Mouse (Mus musculus): Measurements from ENCODE around the gene Maml1. TPM values are rescaled to one million over a fixed set of nuclear protein-coding genes. Genes with fewer than 3 reads are reported as not detected.

Gene Maml1
- polyA plus RNA-seq, 1 experiment from 2014 or later: 3.1 TPM

DNA sequence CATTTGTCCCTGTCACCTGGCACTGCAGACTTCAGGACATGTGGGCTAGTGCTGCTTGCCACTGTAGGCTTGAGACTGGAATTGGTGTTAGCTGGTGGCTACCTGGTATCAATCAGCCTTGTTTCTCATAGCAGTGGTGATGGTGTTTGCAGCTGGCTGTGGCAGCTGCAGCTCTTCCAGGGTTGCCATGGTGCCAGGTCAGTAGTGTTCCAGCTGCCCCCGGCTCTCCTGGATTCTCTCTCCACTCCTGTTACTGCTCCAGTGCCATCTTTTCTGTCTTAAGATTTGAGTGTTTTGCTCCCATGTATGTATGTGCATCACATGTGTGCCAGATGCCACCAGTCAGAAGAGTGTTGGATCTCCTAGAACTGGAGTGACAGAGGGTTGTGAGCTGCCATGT, 38.7 kb downstream of the Maml1 start:
- Histone ChIP-seq H3K36me3 (peaks cover 32% of the 10 kb centered on the region), H3K4me1 (replicated peaks) (peaks cover 11% of the 10 kb centered on the region; the same call in 1 of the 2 replicates), H3K27me3 (no peaks in the 10 kb centered on the region), H3K9ac (no peak overlapping the region), H3K9me3 (no peaks in the 10 kb centered on the region), H3K4me3 (no peak overlapping the region), H3K4me2 (no peak overlapping the region), H3K27ac (replicated peaks) (no peak overlapping the region)
- no peak for ATAC-seq (ENCODE audit: low read depth)
- WGBS: 65% methylated on average over 1 of the region's 1 CpGs

DNA sequence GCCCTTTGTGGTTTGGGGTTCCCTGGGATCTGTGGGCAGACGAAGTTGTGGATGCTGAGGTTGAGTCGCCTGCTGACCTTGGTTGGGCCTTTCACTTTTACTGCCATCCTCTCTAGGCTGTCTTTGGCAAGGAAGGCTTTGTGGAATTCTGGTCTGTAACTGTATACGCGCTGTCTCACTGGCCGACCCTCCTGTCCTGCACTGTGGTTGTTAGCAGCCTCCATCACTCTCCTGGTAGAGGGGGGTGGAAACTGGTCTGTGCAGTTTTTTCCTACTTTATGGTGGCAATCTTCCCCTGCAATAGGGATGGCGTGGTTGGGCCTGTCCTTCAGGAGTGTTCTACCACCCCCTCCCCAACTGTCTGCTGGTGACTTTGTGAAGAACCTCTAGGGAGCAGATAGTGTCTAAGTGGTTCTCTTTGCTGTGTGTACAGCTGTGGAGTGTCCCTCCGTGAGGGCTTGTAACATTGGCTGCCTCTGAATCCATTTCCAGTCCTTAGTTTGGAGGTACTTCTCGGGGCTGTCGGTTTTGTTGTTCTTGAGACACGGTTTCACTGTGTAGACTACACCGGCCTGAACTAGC, 39.3 kb downstream of the Maml1 start:
- peaks cover 26% of the 10 kb centered on the region for H3K36me3 ChIP-seq
- H3K4me1 ChIP-seq (replicated peaks): peaks cover 11% of the 10 kb centered on the region; the same call in 1 of the 2 replicates
- no peaks in the 10 kb centered on the region for H3K9me3 ChIP-seq
- no peak overlapping the region for H3K4me3 ChIP-seq
- no peak overlapping the region for H3K9ac ChIP-seq
- H3K27me3 ChIP-seq: no peaks in the 10 kb centered on the region
- H3K4me2 ChIP-seq: no peak overlapping the region
- no peak overlapping the region for H3K27ac ChIP-seq (replicated peaks)
- ATAC-seq (ENCODE audit: low read depth): no peak
- WGBS: 58% methylated on average over 11 of the region's 11 CpGs

DNA sequence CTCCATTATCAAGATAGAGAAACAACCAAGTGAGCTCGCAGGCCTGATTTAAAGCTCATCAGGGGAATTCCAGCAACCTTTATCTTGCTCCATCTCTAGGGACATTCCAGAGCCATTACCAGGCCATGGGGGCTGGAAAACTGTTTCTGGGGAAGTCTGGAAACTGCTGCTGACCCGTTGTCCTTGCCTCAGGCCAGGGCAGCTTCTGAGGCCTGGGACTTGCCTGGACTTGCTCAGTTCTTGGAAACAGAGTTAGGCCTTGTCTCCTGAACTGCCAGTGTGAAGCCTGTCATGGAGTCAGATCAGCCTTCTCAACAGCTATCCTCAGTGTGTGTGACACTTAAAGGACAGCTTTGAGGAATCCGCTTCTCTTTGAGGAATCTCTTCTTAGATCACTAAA, 39.9 kb downstream of the Maml1 start:
- H3K27ac ChIP-seq (replicated peaks): 0 out of 2 replicates have a peak overlapping the region, but pooled peaks have one; percentile 34
- ATAC-seq (ENCODE audit: low read depth): no peak

DNA sequence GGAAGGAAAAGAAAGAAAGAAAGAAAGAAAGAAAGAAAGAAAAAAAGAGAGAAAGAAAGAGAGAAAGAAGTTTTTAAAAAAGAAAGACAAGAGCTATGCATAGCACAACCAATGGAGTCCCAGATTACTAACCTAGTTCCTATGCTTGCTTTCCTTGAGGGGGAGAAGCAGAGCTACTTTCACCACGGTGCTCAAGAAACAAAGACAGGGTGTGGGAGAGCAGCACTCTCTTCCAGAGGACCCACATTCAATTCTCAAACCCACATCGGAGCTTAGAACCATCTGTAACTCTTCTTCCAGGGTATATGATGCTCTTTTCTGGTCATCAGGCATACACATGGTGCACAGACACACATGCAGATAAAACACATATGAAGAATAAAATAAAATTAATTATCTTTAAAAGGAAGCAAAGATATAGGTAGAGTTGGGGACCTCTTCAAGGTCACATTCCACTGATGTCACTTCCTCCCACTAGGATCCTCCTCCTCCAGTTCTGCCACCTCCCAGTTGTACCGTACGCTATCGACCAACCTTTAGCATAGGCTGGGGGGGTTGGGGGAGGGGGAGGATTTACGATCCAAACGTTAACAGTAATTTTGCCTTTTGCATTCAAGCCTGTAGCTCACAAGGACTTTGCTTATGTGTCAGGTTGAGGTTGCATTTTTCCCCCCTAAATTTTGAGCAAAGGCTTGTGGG, 43.5 kb downstream of the Maml1 start:
- WGBS: 78% methylated on average over 7 of the region's 7 CpGs
- Histone ChIP-seq H3K4me3 (no peak overlapping the region), H3K36me3 (no peaks in the 10 kb centered on the region), H3K4me1 (replicated peaks) (peaks cover 11% of the 10 kb centered on the region; the same call in 1 of the 2 replicates), H3K27me3 (no peaks in the 10 kb centered on the region), H3K27ac (replicated peaks) (no peak overlapping the region), H3K4me2 (no peak overlapping the region), H3K9me3 (no peaks in the 10 kb centered on the region), H3K9ac (no peak overlapping the region)
- no peak for ATAC-seq (ENCODE audit: low read depth)

More for the DNA sequence above, 39.9 kb downstream of the Maml1 start:
- H3K9me3 ChIP-seq: no peaks in the 10 kb centered on the region
- H3K36me3 ChIP-seq: peaks cover 20% of the 10 kb centered on the region
- H3K9ac ChIP-seq: no peak overlapping the region
- no peaks in the 10 kb centered on the region for H3K27me3 ChIP-seq
- H3K4me1 ChIP-seq (replicated peaks): peaks cover 11% of the 10 kb centered on the region; the same call in 1 of the 2 replicates
- no peak overlapping the region for H3K4me2 ChIP-seq
- 53% methylated on average over 3 of the region's 3 CpGs for WGBS
- H3K4me3 ChIP-seq: no peak overlapping the region

DNA sequence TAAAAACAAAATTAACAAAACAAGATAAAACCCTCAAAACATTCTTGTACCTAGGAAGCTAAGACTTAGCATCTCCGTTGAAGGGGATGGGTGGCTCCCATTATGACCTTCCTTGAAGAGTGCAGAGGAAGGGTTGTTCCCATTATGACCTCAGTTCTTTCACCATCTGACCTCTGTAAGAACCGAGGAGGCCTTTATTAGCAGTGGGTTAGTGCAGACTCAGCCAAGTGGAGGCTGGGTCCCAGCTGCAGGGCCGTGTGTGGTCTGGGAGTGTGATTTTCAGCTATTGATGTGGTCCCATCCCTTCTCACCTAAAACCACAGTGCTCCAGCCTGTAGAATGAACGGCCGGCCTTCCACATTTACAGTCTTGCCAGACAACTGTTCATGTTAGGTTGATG, 46.8 kb downstream of the Maml1 start:
- Histone ChIP-seq H3K4me3 (no peak overlapping the region), H3K4me1 (replicated peaks) (no peaks in the 10 kb centered on the region), H3K4me2 (no peak overlapping the region), H3K9ac (no peak overlapping the region), H3K9me3 (no peaks in the 10 kb centered on the region), H3K27ac (replicated peaks) (no peak overlapping the region), H3K27me3 (no peaks in the 10 kb centered on the region), H3K36me3 (no peaks in the 10 kb centered on the region)
- ATAC-seq (ENCODE audit: low read depth): no peak
- 66% methylated on average over 5 of the region's 5 CpGs for WGBS

DNA sequence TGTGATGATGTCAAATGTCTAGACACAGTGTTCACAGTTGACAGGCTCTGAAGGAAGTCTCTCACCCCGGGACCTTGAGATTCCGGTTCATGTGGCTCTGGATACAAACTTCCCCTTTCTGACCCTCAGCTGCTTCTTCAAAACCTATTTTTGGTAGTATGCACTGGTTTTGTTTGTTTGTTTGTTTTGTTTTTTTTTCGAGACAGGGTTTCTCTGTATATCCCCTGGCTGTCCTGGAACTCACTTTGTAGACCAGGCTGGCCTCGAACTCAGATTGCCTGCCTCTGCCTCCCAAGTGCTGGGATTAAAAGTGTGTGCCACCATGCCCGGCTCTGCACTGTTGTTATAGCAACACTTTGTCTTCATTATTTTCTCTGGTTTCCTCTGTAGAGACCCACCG, 48.2 kb downstream of the Maml1 start:
- Histone ChIP-seq H3K27me3 (peaks cover 8% of the 10 kb centered on the region), H3K9ac (no peak overlapping the region), H3K9me3 (no peaks in the 10 kb centered on the region), H3K4me3 (no peak overlapping the region), H3K27ac (replicated peaks) (no peak overlapping the region), H3K36me3 (no peaks in the 10 kb centered on the region), H3K4me1 (replicated peaks) (no peaks in the 10 kb centered on the region), H3K4me2 (no peak overlapping the region)
- ATAC-seq (ENCODE audit: low read depth): no peak
- WGBS: 80% methylated on average over 6 of the region's 6 CpGs

DNA sequence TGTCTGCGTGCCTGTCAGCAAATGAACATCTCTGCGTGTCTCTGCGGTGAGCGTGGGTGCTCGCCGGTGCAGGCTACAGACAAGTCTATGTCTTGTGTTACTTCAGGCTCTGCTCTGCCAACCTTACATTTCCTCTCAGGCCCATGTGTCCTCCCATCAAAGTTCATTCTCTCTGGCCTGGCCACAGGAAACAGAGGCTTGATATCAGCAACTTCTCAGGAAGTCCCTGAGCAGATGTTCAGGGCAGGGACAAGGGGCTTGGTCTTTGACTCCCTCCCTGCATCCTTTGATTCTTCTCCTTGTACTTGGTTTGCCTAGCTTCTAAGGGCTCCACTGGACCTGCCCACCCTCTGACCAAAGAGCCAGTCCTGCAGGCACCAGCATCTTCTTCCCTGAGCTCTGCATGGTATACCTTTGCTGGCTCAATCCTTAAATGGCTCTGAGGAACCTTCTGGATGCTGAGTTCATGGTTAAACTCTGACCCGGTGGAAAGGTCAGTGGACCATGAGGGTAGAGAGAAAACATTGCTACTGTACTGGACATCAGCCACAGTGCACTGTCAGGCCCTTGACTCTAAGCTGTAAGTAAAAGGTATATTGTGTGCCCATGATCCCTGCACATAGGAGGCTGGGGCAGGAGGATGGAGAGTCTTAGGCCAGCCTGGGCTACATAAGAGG, 51.7 kb downstream of the Maml1 start:
- no peak overlapping the region for H3K4me2 ChIP-seq
- H3K9me3 ChIP-seq: no peaks in the 10 kb centered on the region
- H3K4me1 ChIP-seq (replicated peaks): peaks cover 22% of the 10 kb centered on the region
- 85% methylated on average over 7 of the region's 7 CpGs for WGBS
- H3K9ac ChIP-seq: no peak overlapping the region
- no peak overlapping the region for H3K4me3 ChIP-seq
- peaks cover under 1% of the 10 kb centered on the region; the same call in 1 of the 2 replicates for H3K36me3 ChIP-seq
- no peak for ATAC-seq (ENCODE audit: low read depth)
- H3K27me3 ChIP-seq: peaks cover 37% of the 10 kb centered on the region
- H3K27ac ChIP-seq (replicated peaks): no peak overlapping the region

DNA sequence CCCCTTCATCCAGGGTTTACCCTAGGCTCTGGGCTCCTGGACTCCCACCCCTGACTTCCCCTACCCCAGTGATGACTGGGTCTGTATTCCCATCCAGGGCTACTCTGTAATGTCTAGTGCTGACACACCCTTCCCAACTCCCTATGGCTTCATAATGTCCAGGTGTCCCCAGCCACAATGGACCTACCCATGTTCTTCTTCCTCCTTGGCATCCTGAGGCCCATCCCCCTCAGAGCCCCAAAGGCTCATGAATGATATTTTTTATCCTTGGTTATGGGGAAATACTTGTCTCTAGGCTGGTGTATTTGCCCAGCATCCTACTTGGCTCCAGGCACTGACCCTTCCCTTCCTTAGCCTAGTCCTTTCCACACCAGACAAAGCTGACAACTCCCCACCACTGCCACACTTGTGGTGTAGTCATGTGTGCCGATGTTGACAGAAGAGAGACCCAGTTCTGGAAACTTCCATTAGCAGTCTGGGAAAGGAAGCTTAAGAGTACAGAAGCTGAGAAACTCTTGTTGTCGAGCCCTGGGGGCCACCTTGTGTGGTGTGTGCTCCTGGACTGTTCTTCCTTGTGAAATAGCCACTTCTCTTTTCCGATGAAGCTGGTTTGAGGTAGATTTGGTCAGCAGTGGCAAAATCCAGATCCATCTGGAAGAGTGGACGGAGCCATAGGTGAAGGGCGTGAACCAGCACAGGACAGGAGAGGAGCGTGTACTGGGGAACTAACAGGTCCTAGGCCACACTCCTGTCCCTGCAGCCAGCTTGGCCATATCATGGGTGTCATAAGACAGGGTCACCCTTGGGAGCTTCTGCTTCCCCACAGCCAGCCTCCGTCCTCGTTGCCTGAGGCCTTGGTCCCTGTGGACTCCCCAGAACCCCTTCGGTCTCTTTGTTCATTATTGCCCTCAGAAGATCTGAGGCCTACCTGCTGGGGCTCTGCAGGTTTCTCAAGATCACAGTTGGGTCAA, 53.0 kb downstream of the Maml1 start:
- WGBS: 89% methylated on average over 9 of the region's 9 CpGs
- H3K4me2 ChIP-seq: no peak overlapping the region
- no peak overlapping the region for H3K4me3 ChIP-seq
- no peak for ATAC-seq (ENCODE audit: low read depth)
- no peaks in the 10 kb centered on the region for H3K9me3 ChIP-seq
- peaks cover 22% of the 10 kb centered on the region for H3K4me1 ChIP-seq (replicated peaks)
- peaks cover 44% of the 10 kb centered on the region for H3K27me3 ChIP-seq
- H3K27ac ChIP-seq (replicated peaks): no peak overlapping the region
- H3K36me3 ChIP-seq: peaks cover 14% of the 10 kb centered on the region
- H3K9ac ChIP-seq: no peak overlapping the region

DNA sequence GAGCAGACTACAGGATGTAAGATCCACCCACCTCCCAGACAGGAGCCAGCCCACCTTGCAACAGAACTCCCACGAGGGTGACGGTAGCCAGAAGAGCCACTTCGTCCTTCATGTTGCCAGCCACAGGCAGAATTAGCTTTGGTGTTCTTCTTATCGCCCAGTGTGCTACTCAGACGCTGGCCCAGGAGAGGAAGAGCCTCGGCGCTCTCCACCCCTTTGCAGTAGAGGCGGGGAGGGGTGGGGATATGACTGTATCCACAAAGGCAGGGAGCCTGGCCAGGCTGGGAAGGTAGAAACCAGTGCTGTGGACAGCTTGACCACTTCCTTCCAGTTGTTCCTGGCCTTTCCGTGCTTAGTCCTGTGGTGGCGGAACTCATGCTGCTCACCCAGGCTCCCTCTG, 53.8 kb downstream of the Maml1 start, which contains the start of gene Ltc4s:
Ltc4s (minus strand) TSS at position 293 of the 400 bp plus-strand sequence.
- H3K9ac ChIP-seq: no peak within 1 kb of the TSS
- 41% methylated on average over 10 of the region's 10 CpGs for WGBS
- peak within 1 kb of the TSS; percentile 59 for H3K4me3 ChIP-seq
- no peaks in the 10 kb centered on the region for H3K9me3 ChIP-seq
- peaks cover 21% of the 10 kb centered on the region for H3K36me3 ChIP-seq
- no peak for ATAC-seq (ENCODE audit: low read depth)
- peak within 1 kb of the TSS; percentile 93 for H3K4me2 ChIP-seq
- H3K4me1 ChIP-seq (replicated peaks): peaks cover 22% of the 10 kb centered on the region
- peaks cover 44% of the 10 kb centered on the region for H3K27me3 ChIP-seq
- no peak within 1 kb of the TSS for H3K27ac ChIP-seq (replicated peaks)

DNA sequence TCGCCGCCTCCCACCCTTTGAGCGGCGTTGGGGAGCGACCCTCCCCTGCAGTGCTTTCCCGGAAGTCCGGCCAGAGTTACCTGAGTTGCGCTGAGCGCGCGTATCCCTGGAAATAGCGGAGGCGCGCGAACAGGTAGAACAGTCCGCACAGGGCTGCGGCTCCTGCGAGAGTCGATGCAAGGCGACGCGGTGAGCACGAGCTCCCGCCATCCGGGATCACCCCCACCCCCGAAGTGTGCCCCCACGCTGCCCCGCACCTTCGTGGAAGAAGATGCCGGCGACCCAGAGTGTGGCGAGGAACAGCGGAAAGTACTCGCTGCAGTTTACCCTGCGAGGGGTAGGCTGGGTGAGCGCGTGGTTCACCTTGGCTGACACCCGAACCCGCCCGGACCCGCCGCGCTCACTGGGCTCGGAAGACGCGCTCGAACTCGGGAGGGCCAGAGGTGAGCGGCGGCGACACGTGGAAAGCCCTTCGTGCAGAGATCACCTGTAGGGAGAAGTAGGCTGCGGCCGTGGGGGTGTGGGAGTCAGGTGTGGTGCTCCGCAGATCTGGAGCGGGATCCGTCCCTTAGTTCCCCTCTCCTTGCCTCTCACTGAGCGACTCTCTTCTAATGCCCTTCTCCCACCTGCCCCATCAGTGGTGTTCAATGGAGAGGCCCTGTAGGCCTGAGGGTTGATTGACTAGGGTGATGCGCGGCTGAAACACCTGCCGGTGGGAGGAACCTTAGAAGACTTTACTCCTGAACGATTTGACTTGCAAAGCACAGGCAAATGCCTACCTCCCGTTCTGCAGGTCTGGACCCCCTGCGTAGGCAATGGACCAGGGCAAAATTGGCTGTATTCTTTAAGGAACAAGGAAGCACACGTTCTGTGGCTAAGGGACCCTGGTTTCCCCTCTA, 54.9 kb downstream of the Maml1 start:
- H3K27ac ChIP-seq (replicated peaks): no peak overlapping the region
- ATAC-seq (ENCODE audit: low read depth): peak; percentile 59
- peaks cover 33% of the 10 kb centered on the region for H3K36me3 ChIP-seq
- WGBS: 2% methylated on average over 66 of the region's 66 CpGs
- H3K4me3 ChIP-seq: peak overlapping the region; percentile 59
- H3K4me1 ChIP-seq (replicated peaks): peaks cover 22% of the 10 kb centered on the region
- peak overlapping the region; percentile 67 for H3K9ac ChIP-seq
- H3K9me3 ChIP-seq: no peaks in the 10 kb centered on the region
- peaks cover 44% of the 10 kb centered on the region for H3K27me3 ChIP-seq
- peak overlapping the region; percentile 93 for H3K4me2 ChIP-seq

DNA sequence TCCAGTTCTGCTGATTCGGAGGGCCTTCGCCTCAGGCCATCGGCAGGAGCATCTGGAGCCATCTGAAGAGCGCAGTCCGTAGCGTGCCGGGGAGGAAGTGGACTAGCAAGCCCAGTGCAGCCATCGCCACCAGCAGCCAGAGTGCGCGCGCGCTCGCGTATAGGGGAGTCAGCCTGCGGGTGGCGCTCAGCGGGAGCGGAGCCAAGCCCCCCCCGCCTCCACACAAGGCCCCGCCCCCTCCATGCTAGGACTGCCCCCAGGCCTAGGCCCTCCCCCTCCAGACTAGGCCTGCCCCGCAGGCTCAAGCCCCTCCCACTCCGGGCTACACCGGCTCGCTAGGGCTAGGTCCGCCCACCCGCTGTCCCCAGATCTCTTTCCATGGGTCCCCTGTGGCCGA, 55.6 kb downstream of the Maml1 start:
- Histone ChIP-seq H3K4me3 (peak overlapping the region; percentile 59), H3K36me3 (peaks cover 39% of the 10 kb centered on the region), H3K4me2 (peak overlapping the region; percentile 93), H3K27me3 (peaks cover 44% of the 10 kb centered on the region), H3K9me3 (no peaks in the 10 kb centered on the region), H3K9ac (peak overlapping the region; percentile 67), H3K4me1 (replicated peaks) (peaks cover 22% of the 10 kb centered on the region), H3K27ac (replicated peaks) (no peak overlapping the region)
- 2% methylated on average over 19 of the region's 27 CpGs for WGBS
- peak; percentile 87 for ATAC-seq (ENCODE audit: low read depth)
